Mouse (Mus musculus) myocyte (in vitro differentiated cells): Measurements from ENCODE around the gene Gm47289.

Experiments
- E2F4 ChIP-seq: IDR thresholded peaks from one replicate; pipeline ENCODE4 v1.6.1; 2011; ENCODE audit warnings: mild to moderate bottlenecking, control low read depth, moderate library complexity; ENCODE audit not compliant: insufficient read depth
- MAX ChIP-seq: IDR thresholded peaks from one replicate; pipeline ENCODE4 v1.6.1; 2011; ENCODE audit warnings: low read depth, mild to moderate bottlenecking, control low read depth
- MYOD1 ChIP-seq, 3 experiments: IDR thresholded peaks; one replicate each; pipeline ENCODE4 v1.6.1; 2011; ENCODE audit warnings: control low read depth in 2 of 3, low read depth in 2 of 3, mild to moderate bottlenecking in 2 of 3, moderate library complexity in 1 of 3; ENCODE audit not compliant: insufficient read length in 2 of 3, control insufficient read depth in 1 of 3
- MYOG ChIP-seq, 3 experiments: IDR thresholded peaks; one replicate each; pipeline ENCODE4 v1.6.1; 2011; ENCODE audit warnings: control low read depth in 2 of 3, low read depth in 2 of 3, mild to moderate bottlenecking in 2 of 3; ENCODE audit not compliant: insufficient read length in 2 of 3, control insufficient read depth in 1 of 3, insufficient read depth in 1 of 3
- POLR2A ChIP-seq: IDR thresholded peaks from one replicate; pipeline ENCODE4 v1.6.1; 2011; ENCODE audit warnings: low read depth, mild to moderate bottlenecking, control low read depth, moderate library complexity; ENCODE audit not compliant: insufficient read length
- POLR2AphosphoS2 ChIP-seq: IDR thresholded peaks from one replicate; pipeline ENCODE4 v1.6.1; 2011; ENCODE audit warnings: low read depth, control low read depth; ENCODE audit not compliant: insufficient read length
- REST ChIP-seq: IDR thresholded peaks from one replicate; pipeline ENCODE4 v1.6.1; 2011; ENCODE audit warnings: mild to moderate bottlenecking, control low read depth, moderate library complexity; ENCODE audit not compliant: insufficient read depth, insufficient read length
- USF1 ChIP-seq: IDR thresholded peaks from one replicate; pipeline ENCODE4 v1.6.1; 2011; ENCODE audit warnings: low read depth, mild to moderate bottlenecking, control low read depth, moderate library complexity

DNA sequence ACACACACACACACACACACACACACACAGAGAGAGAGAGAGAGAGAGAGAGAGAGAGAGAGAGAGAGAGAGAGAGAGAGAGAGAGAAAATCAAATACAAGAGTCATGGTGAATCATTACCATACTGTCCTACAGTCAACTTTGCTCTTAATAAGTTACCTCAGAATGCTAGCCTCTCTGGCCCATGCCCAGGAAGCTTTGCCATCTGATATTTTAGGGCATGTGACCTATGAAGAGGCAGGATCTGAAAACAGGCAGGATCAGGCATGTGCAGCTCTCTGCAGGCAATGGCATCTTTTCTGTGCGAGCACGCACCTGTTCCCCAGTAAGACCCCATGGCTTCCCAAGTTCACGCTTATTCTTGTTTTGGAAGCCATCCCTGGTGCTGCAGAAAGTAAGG is 1.7 kb downstream of the Gm47289 start:
- TF ChIP-seq POLR2A (no peak), MYOG (IDR thresholded peaks at IDR 0.05; ENCODE audit: control insufficient read depth in 1 of 3, insufficient read depth in 1 of 3, insufficient read length in 2 of 3, low read depth in 2 of 3) (no peak), E2F4 (no peak), REST (no peak), USF1 (no peak), MAX (no peak), MYOD1 (IDR thresholded peaks at IDR 0.05; ENCODE audit: control insufficient read depth in 1 of 3, insufficient read length in 2 of 3, low read depth in 2 of 3) (no peak), POLR2AphosphoS2 (no peak)
